ENCODE assay signal across 8 mouse cellular contexts in the genomic region with DNA sequence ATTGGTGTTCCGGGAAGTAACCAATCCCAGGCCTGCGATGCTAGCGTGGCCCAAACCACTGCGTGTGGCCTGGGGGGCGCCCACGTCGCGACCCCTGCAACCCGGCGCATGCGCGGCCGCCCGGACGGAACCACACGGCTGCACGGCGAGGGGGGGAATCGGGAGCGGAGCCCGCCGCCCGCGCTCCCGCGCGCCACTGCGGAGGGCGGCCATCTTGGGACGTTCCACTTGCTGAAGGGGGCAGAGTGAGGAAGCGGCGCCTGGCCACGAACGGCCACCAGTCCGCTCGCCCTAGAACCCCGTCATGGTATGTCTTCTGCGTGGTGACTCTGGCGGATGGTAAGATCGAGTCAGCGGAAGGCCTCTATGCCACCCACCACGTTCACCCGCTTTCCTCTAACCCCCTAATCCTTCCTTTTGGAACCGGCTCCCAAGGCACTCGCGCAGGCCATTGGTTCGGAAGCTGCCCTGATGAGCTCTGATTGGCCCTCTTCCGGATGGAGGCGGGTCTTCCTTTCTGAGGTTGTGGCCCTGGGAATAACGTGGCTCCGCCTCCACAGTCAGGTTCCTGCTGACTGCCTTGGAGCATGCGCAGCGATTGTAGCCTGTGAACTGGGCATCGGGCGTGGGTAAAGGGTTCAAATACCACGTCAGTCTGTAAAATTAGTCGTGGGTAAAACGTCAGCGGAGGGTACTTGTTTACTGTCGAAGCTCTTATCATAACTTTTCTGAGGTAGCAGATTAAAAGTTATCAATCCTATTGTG. TPM values are rescaled to one million over a fixed set of nuclear protein-coding genes. Genes with fewer than 3 reads are reported as not detected.
DNase-seq lines count a peak whose midpoint lies in the region; ATAC-seq and TF ChIP-seq lines count a peak whose summit lies in the region.
"Not testable (repeated sequence)": the region's sequence is repeated elsewhere in the genome, so short reads cannot be mapped to it uniquely, and the experiment has no call there.

A gene (plus strand): TSS at position 199 of the 765 bp plus-strand sequence.

- peak; percentile 84 for DNase-seq in c-Kit-positive CD71-negative TER-119-negative erythroid progenitor cells, embryonic 14.5 days (ENCODE audit: low read depth)
- peak; percentile 84 for DNase-seq in forebrain, embryonic 10.5 days (ENCODE audit: extremely low spot score, low spot score)
- DNase-seq in kidney, postnatal 25 days, result peak; percentile 95 to 97
- peak; percentile 91 to 92 (median 91) for DNase-seq in liver, embryonic 14.5 days (ENCODE audit: low read depth in 3 of 3, low spot score in 3 of 3)
- DNase-seq in neural tube, embryonic 11.5 days (ENCODE audit: low spot score), result peak; percentile 89
- peak; percentile 91 for DNase-seq in stomach, postnatal 0 days (ENCODE audit: low spot score)

- H3K4me2 ChIP-seq in heart, embryonic 15.5 days, result peak within 1 kb of the TSS; percentile 55
- H3K4me2 ChIP-seq in liver, embryonic 14.5 days (ENCODE audit: low read depth), result peak within 1 kb of the TSS; percentile 68
- H3K4me2 ChIP-seq in neural tube, embryonic 11.5 days (ENCODE audit: low read depth), result peak within 1 kb of the TSS; percentile 25
- peak within 1 kb of the TSS; percentile 43 for H3K4me2 ChIP-seq in stomach, postnatal 0 days (replicated peaks; ENCODE audit: low read depth)

- not testable (repeated sequence) for TF ChIP-seq CTCF in liver, embryonic 14.5 days (IDR thresholded peaks at IDR 0.05; ENCODE audit: low read depth); stomach, postnatal 0 days (IDR thresholded peaks at IDR 0.05; ENCODE audit: low read depth)

- H3K9ac ChIP-seq in heart, embryonic 15.5 days, result peak within 1 kb of the TSS; percentile 38; the same call in 1 of the 2 replicates
- peak within 1 kb of the TSS; percentile 55 for H3K9ac ChIP-seq in liver, embryonic 14.5 days (replicated peaks)
- H3K9ac ChIP-seq in neural tube, embryonic 11.5 days (ENCODE audit: low read length), result not testable (repeated sequence)
- peak within 1 kb of the TSS; percentile 38; the same call in 1 of the 2 replicates for H3K9ac ChIP-seq in stomach, postnatal 0 days (ENCODE audit: low read length)

- not testable (repeated sequence) for H3K9me3 ChIP-seq in forebrain, embryonic 10.5 days; heart, embryonic 15.5 days (replicated peaks); liver, embryonic 14.5 days (ENCODE audit: control insufficient read depth, low read length); neural tube, embryonic 11.5 days (ENCODE audit: control insufficient read depth, low read length); stomach, postnatal 0 days (ENCODE audit: control insufficient read depth, low read length)

- peak within 1 kb of the TSS; percentile 49 for H3K4me3 ChIP-seq in forebrain, embryonic 10.5 days
- peak within 1 kb of the TSS; percentile 45 for H3K4me3 ChIP-seq in heart, embryonic 15.5 days
- H3K4me3 ChIP-seq in liver, embryonic 14.5 days (ENCODE audit: insufficient read depth in 1 of 2, low read depth in 2 of 2, low read length in 2 of 2), result peak within 1 kb of the TSS; percentile 54 to 64
- peak within 1 kb of the TSS; percentile 23; the same call in 1 of the 2 replicates for H3K4me3 ChIP-seq in neural tube, embryonic 11.5 days (ENCODE audit: low read depth, low read length)
- H3K4me3 ChIP-seq in stomach, postnatal 0 days (ENCODE audit: low read depth, low read length), result peak within 1 kb of the TSS; percentile 28

- not testable (repeated sequence) for H3K27me3 ChIP-seq in forebrain, embryonic 10.5 days (ENCODE audit: poor library complexity, severe bottlenecking); heart, embryonic 15.5 days; liver, embryonic 14.5 days (ENCODE audit: control insufficient read depth, insufficient read depth, low read length); neural tube, embryonic 11.5 days (ENCODE audit: control insufficient read depth, insufficient read depth, low read length); stomach, postnatal 0 days (ENCODE audit: control insufficient read depth, insufficient read depth, low read length)

- TF ChIP-seq EP300 in liver, embryonic 14.5 days (IDR thresholded peaks at IDR 0.05; ENCODE audit: low read depth); stomach, postnatal 0 days (optimal IDR thresholded peaks at IDR 0.05): not testable (repeated sequence)

- peak within 1 kb of the TSS; percentile 85 for H3K27ac ChIP-seq in forebrain, embryonic 10.5 days
- peak within 1 kb of the TSS; percentile 24; the same call in 1 of the 2 replicates for H3K27ac ChIP-seq in heart, embryonic 15.5 days
- not testable (repeated sequence) for H3K27ac ChIP-seq in liver, embryonic 14.5 days; neural tube, embryonic 11.5 days (ENCODE audit: low read depth, low read length); stomach, postnatal 0 days (replicated peaks)

- not testable (repeated sequence) for H3K36me3 ChIP-seq in forebrain, embryonic 10.5 days (replicated peaks); heart, embryonic 15.5 days; liver, embryonic 14.5 days (replicated peaks; ENCODE audit: control insufficient read depth, insufficient read depth, low read depth); neural tube, embryonic 11.5 days (ENCODE audit: control insufficient read depth, insufficient read depth, low read length); stomach, postnatal 0 days (ENCODE audit: control insufficient read depth, insufficient read depth, low read length)

- WGBS in forebrain, embryonic 10.5 days, result 16% methylated on average over 45 of the region's 60 CpGs
- 10% methylated on average over 38 of the region's 60 CpGs for WGBS in heart, embryonic 15.5 days
- WGBS in liver, embryonic 14.5 days (ENCODE audit: insufficient replicate concordance), result 5% methylated on average over 35 of the region's 60 CpGs
- WGBS in neural tube, embryonic 11.5 days, result 16% methylated on average over 24 of the region's 60 CpGs
- 12% methylated on average over 37 of the region's 60 CpGs for WGBS in stomach, postnatal 0 days

- not testable (repeated sequence) for H3K4me1 ChIP-seq in forebrain, embryonic 10.5 days; heart, embryonic 15.5 days (replicated peaks); liver, embryonic 14.5 days (replicated peaks; ENCODE audit: control insufficient read depth in 2 of 2, insufficient read depth in 2 of 2, low read length in 1 of 2); neural tube, embryonic 11.5 days (ENCODE audit: control insufficient read depth, insufficient read depth, low read length); stomach, postnatal 0 days (replicated peaks; ENCODE audit: control insufficient read depth, insufficient read depth)

- peak; percentile 95 for ATAC-seq in CD4-positive, CD25-positive, alpha-beta regulatory T cell, adult 4 months
- peak; percentile 97 for ATAC-seq in heart, embryonic 15.5 days (replicated peaks; ENCODE audit: insufficient number of reproducible peaks, insufficient read depth, low FRiP score, low read depth)
- peak; percentile 95 for ATAC-seq in liver, embryonic 14.5 days (ENCODE audit: insufficient read depth)
- peak; percentile 97 for ATAC-seq in neural tube, embryonic 11.5 days (ENCODE audit: insufficient read depth, low FRiP score, low TSS enrichment)
- peak; percentile 97 for ATAC-seq in stomach, postnatal 0 days (ENCODE audit: low FRiP score, low TSS enrichment)

RNA-seq across cellular contexts. Expression of the gene that starts here (rescaled TPM):
- 10 to 100 TPM; 42.8 to 76.1 TPM for polyA plus RNA-seq in CD4-positive, CD25-positive, alpha-beta regulatory T cell, adult 4 months (2017; shearing (Covaris generic))
- 16.3 and 20.0 TPM in 2 replicates for polyA plus RNA-seq in forebrain, embryonic 10.5 days (2016; fragmentation: Nextera tagmentation; extraction: Ambion mirVana)
- polyA plus RNA-seq in heart, embryonic 15.5 days (2015; fragmentation: Nextera tagmentation; extraction: Ambion mirVana), result 25.4 and 33.7 TPM in 2 replicates
- 11.8 and 12.1 TPM in 2 replicates for polyA plus RNA-seq in liver, embryonic 14.5 days (2012; rRNA removed)
- 7.5 and 10.0 TPM in 2 replicates for polyA plus RNA-seq in liver, embryonic 14.5 days (2014; fragmentation: Nextera tagmentation; extraction: Ambion mirVana)
- polyA plus RNA-seq in neural tube, embryonic 11.5 days (2014; fragmentation: Nextera tagmentation; extraction: Ambion mirVana), result 17.8 and 18.3 TPM in 2 replicates
- 30.3 and 33.6 TPM in 2 replicates for polyA plus RNA-seq in stomach, postnatal 0 days (2015; fragmentation: Nextera tagmentation; extraction: Ambion mirVana)
